In genomic region chr3:87993436-87993835, GRCm38 (mm10) we compare ENCODE assay signal across 11 mouse cellular contexts. TPM values are rescaled to one million over a fixed set of nuclear protein-coding genes. Genes with fewer than 3 reads are reported as not detected.
DNase-seq lines count a peak whose midpoint lies in the region; ATAC-seq lines count a peak whose summit lies in the region.
"Had no signal": no experiment of that assay in that cellular context is flagged by ENCODE, and none has a peak within 500 bp of the region (broad histone marks: within the 10 kb centered on the region; RNA-seq: fewer than 3 reads in every experiment).

No protein-coding gene starts in this region.

- DNase-seq in adrenal gland, postnatal 10 days: peak; percentile 74
- DNase-seq in adrenal gland, adult 8-10 months: no peak
- peak; percentile 57 for DNase-seq in lung, postnatal 10 days
- DNase-seq in lung, adult 18-20 months: no peak
- DNase-seq in neural tube, embryonic 11.5 days (ENCODE audit: low spot score): peak; percentile 66
- DNase-seq: cerebellum, adult 2 months had no signal

- H3K36me3 ChIP-seq in neural tube, embryonic 11.5 days (ENCODE audit: control insufficient read depth, insufficient read depth, low read length): no peaks in the 10 kb centered on the region
- H3K36me3 ChIP-seq in forebrain, embryonic 13.5 days (ENCODE audit: poor library complexity, severe bottlenecking): no peaks in the 10 kb centered on the region
- H3K36me3 ChIP-seq: limb, embryonic 12.5 days had no signal

- no peak overlapping the region for H3K9ac ChIP-seq in neural tube, embryonic 11.5 days (ENCODE audit: low read length)
- H3K9ac ChIP-seq in forebrain, embryonic 13.5 days: no peak overlapping the region
- H3K9ac ChIP-seq: limb, embryonic 12.5 days had no signal

- H3K27me3 ChIP-seq in neural tube, embryonic 11.5 days (ENCODE audit: control insufficient read depth, insufficient read depth, low read length): peaks cover 58% of the 10 kb centered on the region
- peaks cover 92% of the 10 kb centered on the region for H3K27me3 ChIP-seq in forebrain, embryonic 13.5 days

- H3K27ac ChIP-seq in neural tube, embryonic 11.5 days (ENCODE audit: low read depth, low read length): no peak overlapping the region
- H3K27ac ChIP-seq in forebrain, embryonic 13.5 days: no peak overlapping the region
- H3K27ac ChIP-seq: limb, embryonic 12.5 days had no signal

- no peak overlapping the region for H3K4me3 ChIP-seq in neural tube, embryonic 11.5 days (ENCODE audit: low read depth, low read length)
- no peak overlapping the region for H3K4me3 ChIP-seq in forebrain, embryonic 13.5 days
- H3K4me3 ChIP-seq: limb, embryonic 12.5 days had no signal

- peak; percentile 72 for ATAC-seq in common myeloid progenitor, adult 5-6 weeks (replicated peaks; ENCODE audit: low read depth, poor library complexity, severe bottlenecking)
- no peak for ATAC-seq in neural tube, embryonic 11.5 days (ENCODE audit: insufficient read depth, low FRiP score, low TSS enrichment)
- ATAC-seq in activated CD4-positive, CD25-positive, alpha-beta regulatory T cell, adult 4 months: no peak
- no peak for ATAC-seq in forebrain, embryonic 13.5 days

- 1% methylated on average over 5 of the region's 6 CpGs for WGBS in neural tube, embryonic 11.5 days
- 3% methylated on average over 5 of the region's 6 CpGs for WGBS in forebrain, embryonic 13.5 days

- H3K4me2 ChIP-seq in neural tube, embryonic 11.5 days (ENCODE audit: low read depth): no peak overlapping the region
- no peak overlapping the region for H3K4me2 ChIP-seq in forebrain, embryonic 13.5 days
- H3K4me2 ChIP-seq: limb, embryonic 12.5 days had no signal

- no peaks in the 10 kb centered on the region for H3K9me3 ChIP-seq in neural tube, embryonic 11.5 days (ENCODE audit: control insufficient read depth, low read length)
- H3K9me3 ChIP-seq in forebrain, embryonic 13.5 days (replicated peaks): no peaks in the 10 kb centered on the region
- H3K9me3 ChIP-seq: limb, embryonic 12.5 days had no signal

- H3K4me1 ChIP-seq in neural tube, embryonic 11.5 days (ENCODE audit: control insufficient read depth, insufficient read depth, low read length): peaks cover 5% of the 10 kb centered on the region
- H3K4me1 ChIP-seq in forebrain, embryonic 13.5 days: peaks cover 17% of the 10 kb centered on the region

RNA-seq across cellular contexts. Expression of gene Bcan, which starts 6.6 kb away (rescaled TPM):
- total RNA-seq in adrenal gland, postnatal 10 days (2021): 10 to 100 TPM; 18.7 to 20.0 TPM
- 100 to 1,000 TPM in 2 of 4 experiments, 10 to 100 TPM in 2; 83.1 to 117 (median 106) TPM for total RNA-seq in adrenal gland, adult 8-10 months (2022)
- total RNA-seq in common myeloid progenitor, adult 5-6 weeks (2017): not detected in 2 replicates
- polyA plus RNA-seq in neural tube, embryonic 11.5 days (2014; fragmentation: Nextera tagmentation; extraction: Ambion mirVana): 0.31 and 0.72 TPM in 2 replicates
- polyA plus RNA-seq in activated CD4-positive, CD25-positive, alpha-beta regulatory T cell, adult 4 months (2017; shearing (Covaris generic)): not detected
- polyA plus RNA-seq in forebrain, embryonic 13.5 days (2015; fragmentation: Nextera tagmentation; extraction: Ambion mirVana): 9.5 and 9.6 TPM in 2 replicates

RNA-seq across cellular contexts. Expression of gene Nes, which starts 22.6 kb away (rescaled TPM):
- 10 to 100 TPM; 17.7 to 23.3 TPM for total RNA-seq in adrenal gland, postnatal 10 days (2021)
- 10 to 100 TPM in 1 of 4 experiments, 1 to 10 TPM in 3; 4.3 to 14.4 (median 6.8) TPM for total RNA-seq in adrenal gland, adult 8-10 months (2022)
- 0.09 TPM in 1 of 2 replicates, not detected in the other for total RNA-seq in common myeloid progenitor, adult 5-6 weeks (2017)
- polyA plus RNA-seq in neural tube, embryonic 11.5 days (2014; fragmentation: Nextera tagmentation; extraction: Ambion mirVana): 59.5 and 60.2 TPM in 2 replicates
- not detected for polyA plus RNA-seq in activated CD4-positive, CD25-positive, alpha-beta regulatory T cell, adult 4 months (2017; shearing (Covaris generic))
- polyA plus RNA-seq in forebrain, embryonic 13.5 days (2015; fragmentation: Nextera tagmentation; extraction: Ambion mirVana): 76.3 and 79.9 TPM in 2 replicates

RNA-seq across cellular contexts. Expression of gene Hapln2, which starts 33.9 kb away (rescaled TPM):
- total RNA-seq in adrenal gland, postnatal 10 days (2021): not detected
- not detected for total RNA-seq in adrenal gland, adult 8-10 months (2022)
- total RNA-seq in common myeloid progenitor, adult 5-6 weeks (2017): not detected in 2 replicates
- polyA plus RNA-seq in neural tube, embryonic 11.5 days (2014; fragmentation: Nextera tagmentation; extraction: Ambion mirVana): 0.14 TPM in 1 of 2 replicates, not detected in the other
- polyA plus RNA-seq in activated CD4-positive, CD25-positive, alpha-beta regulatory T cell, adult 4 months (2017; shearing (Covaris generic)): not detected
- polyA plus RNA-seq in forebrain, embryonic 13.5 days (2015; fragmentation: Nextera tagmentation; extraction: Ambion mirVana): 0.11 and 0.36 TPM in 2 replicates
- polyA plus RNA-seq: C2C12 had no signal

RNA-seq across cellular contexts. Expression of gene Crabp2, which starts 45.0 kb away (rescaled TPM):
- total RNA-seq in adrenal gland, postnatal 10 days (2021): under 1 TPM; 0.48 to 0.76 TPM
- 1 to 10 TPM in 1 of 4 experiments, under 1 TPM in 2, not detected in 1; 0.31 to 1.0 (median 0.35) TPM for total RNA-seq in adrenal gland, adult 8-10 months (2022)
- 2.0 TPM in 1 of 2 replicates, not detected in the other for total RNA-seq in common myeloid progenitor, adult 5-6 weeks (2017)
- 565 and 607 TPM in 2 replicates for polyA plus RNA-seq in neural tube, embryonic 11.5 days (2014; fragmentation: Nextera tagmentation; extraction: Ambion mirVana)
- not detected for polyA plus RNA-seq in activated CD4-positive, CD25-positive, alpha-beta regulatory T cell, adult 4 months (2017; shearing (Covaris generic))
- polyA plus RNA-seq in forebrain, embryonic 13.5 days (2015; fragmentation: Nextera tagmentation; extraction: Ambion mirVana): 67.1 and 89.5 TPM in 2 replicates

RNA-seq across cellular contexts. Expression of gene Gpatch4, which starts 49.5 kb away (rescaled TPM):
- total RNA-seq in adrenal gland, postnatal 10 days (2021): 10 to 100 TPM; 12.1 to 12.4 TPM
- 10 to 100 TPM; 12.9 to 16.6 (median 14.9) TPM for total RNA-seq in adrenal gland, adult 8-10 months (2022)
- 49.9 and 65.8 TPM in 2 replicates for total RNA-seq in common myeloid progenitor, adult 5-6 weeks (2017)
- polyA plus RNA-seq in neural tube, embryonic 11.5 days (2014; fragmentation: Nextera tagmentation; extraction: Ambion mirVana): 32.5 and 34.2 TPM in 2 replicates
- polyA plus RNA-seq in activated CD4-positive, CD25-positive, alpha-beta regulatory T cell, adult 4 months (2017; shearing (Covaris generic)): 10 to 100 TPM; 25.3 to 33.4 TPM
- polyA plus RNA-seq in forebrain, embryonic 13.5 days (2015; fragmentation: Nextera tagmentation; extraction: Ambion mirVana): 29.7 and 30.7 TPM in 2 replicates

Comparison
In these comparisons a context has a peak if more than half of its experiments do, and no peak if none do; other contexts are left out.
1. DNase-seq: peak in adrenal gland, postnatal 10 days (single experiment), lung, postnatal 10 days (single experiment) and neural tube, embryonic 11.5 days (single experiment); none in adrenal gland, adult 8-10 months (single experiment) and lung, adult 18-20 months (0 of 2).
2. RNA of gene Bcan, which starts 6.6 kb away (total RNA-seq): 83.1 to 117 TPM in adrenal gland, adult 8-10 months and 18.7 to 20.0 TPM in adrenal gland, postnatal 10 days; not detected in common myeloid progenitor, adult 5-6 weeks; every median in the first group is over 10 times any median in the second.